Mouse (Mus musculus) yolk sac, embryonic 10.5 days (tissue): ENCODE results near the gene Lcat.
A peak's percentile ranks its signal among the peaks of the same experiment; 100 is the strongest.

Experiments used
- DNase-seq: peaks from one replicate; pipeline ENCODE4 v3.0.0-alpha.2; 2017; ENCODE audit warnings: low spot score

The Lcat gene

DNA sequence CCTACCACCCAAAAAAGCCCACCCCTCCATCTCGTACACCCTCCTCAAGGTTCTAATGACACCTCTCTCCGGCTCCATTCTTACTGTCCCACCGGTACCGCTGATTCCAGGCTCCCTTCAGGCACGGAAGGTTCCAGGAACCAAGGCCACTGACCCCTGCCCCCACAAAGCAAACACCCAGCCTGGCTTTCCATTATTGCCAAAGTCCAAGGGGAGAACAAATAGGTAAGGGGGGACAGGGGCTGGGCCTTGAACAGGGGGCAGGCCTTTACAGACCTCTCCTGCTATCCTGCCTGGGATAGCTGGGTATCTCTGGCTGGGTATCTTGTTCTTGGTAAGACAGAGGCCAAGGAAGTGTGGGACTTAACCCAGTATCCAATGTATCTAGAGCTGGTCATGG lies 640 bp downstream of the Lcat start:
- DNase-seq = peak; percentile 80

DNA sequence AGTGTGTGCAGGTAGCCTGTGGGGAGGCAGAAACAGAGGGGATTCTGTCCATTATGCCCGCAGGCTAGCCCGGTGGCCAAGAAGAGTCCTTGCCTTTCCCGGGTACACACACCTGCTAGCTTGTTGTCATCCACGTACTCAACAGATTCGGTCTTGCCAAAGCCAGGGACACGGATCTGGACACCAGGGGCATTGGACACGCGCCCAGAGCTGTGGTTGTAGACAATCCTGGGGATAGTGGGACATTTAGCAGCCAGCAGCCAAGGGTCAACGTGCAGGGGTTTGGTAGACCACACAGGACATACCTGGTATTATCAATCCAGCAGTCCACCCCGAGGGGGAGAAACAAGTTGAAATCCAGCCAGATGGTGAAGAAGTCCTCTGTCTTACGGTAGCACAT lies 1.2 kb downstream of the Lcat start:
- DNase-seq = no peak

- DNase-seq = no peak
Measured at GRCm38 (mm10) chr8:105938306-105938669, 4.9 kb downstream of the Lcat start, which contains the start of gene Psmb10. TSS of gene Psmb10 (minus strand) at chr8:105938444.

DNA sequence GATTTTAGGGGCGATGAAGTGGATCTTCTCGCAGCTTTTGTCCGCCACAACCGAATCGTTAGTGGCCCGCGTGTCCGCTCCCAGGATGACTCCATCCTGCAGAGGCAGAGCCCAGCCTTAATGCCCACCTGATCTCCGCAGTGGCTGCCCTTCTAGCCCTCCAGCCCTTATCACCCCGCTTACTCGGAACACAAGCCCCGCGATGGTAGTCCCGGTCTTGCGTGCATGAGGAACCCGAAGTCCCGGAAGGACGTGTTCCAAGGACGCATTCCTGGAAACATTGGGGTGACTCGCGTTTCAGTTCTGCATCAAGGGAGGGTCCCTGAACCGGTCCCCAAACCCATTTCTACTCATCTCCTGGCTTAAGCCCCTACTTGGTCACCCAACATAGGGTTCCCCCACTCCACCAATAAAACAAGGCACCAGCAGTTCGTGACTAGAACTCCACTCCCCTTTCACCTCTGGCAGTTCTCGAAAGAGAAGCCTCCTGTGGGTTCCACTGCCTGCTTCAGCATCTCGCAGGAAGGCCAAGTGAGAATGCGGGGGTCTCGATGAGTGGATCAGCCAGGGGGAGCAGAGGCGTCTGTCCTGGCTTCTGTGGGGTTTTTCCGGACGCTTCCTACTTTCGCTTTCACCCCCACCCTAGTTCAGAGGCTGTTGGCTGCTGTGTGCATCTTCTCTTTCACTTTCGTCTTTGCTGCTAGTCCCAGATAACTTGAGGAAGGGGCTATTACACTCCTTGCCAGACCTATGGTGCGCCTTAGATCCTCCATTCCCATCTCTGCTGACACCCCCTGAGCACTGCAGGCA lies 5.5 kb downstream of the Lcat start:
- no peak for DNase-seq

- DNase-seq = peak; percentile 93
Measured at GRCm38 (mm10) chr8:105936866-105937475, 6.2 kb downstream of the Lcat start.

DNA sequence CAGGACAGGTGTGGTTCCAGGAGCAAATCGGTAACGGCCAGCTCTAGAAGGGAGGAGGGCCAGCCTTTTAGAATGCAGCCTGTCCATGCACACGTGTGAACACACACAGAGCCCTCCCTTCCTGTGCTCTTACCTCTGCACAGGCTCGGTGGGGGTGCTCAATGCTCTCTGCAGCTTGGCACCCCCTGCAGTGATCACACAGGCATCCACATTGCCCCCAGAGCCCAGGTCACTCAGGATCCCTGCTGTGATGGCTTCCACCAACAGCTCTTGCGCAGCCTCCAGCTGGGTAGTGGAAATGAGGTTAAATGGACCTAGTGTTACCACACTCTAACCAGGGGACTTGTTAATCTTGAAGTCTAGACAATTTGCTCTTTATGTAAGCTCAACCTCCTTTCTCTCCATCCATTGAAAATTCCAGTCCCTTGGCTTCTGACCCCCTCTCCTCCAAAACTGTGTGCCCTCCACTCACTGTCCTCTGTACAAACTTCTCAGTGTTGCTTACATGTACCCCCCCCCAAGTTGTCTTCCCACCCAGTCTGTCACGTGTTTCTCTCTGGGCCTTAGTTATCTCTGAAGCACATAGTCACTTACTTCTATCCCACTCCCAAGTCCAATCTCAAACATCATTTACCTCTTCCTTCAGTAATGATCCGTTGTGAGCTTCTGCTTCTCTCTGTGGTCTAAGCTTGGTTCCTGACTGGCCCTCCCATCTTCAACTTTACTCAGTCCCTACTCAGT lies 7.1 kb downstream of the Lcat start:
- no peak for DNase-seq

DNA sequence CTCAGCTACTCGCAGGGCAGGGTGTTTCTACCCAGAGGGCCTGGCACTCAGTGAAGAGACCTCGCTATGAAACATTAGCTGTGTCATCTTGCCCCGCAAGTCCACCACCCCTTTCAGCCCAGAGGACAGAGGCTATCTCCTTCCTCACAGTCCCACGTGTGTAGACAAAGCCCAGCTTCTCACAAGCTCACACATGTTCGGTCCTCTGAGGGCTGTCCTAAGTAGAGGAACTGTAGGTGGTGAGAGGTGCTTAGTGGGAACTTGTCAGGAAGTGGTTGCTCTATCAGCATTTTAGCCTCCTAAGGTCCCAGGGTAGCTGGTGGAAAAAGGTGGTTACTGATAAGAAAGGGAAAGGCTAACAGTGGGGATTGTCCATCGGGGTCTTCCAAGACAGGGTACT lies 8.1 kb downstream of the Lcat start:
- no peak for DNase-seq

DNA sequence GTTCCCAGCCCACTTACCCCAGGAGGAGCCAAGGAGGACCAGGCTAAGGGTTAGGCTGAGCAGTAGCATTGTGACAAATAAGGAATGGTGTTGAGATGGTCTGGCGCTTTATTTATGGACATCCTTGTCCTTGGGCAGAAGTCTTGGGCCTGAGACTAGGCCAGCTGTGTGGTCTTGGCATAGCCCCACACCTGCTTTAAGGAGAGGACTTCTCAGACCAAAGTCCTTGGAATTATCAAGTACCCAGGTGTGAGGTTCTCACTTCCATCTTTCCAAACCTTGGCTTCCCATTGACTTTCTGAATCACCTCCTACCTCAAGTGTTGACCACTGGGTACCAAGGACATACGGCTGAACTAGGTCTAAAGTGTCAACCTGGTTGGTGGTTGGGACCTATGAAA lies 9.4 kb downstream of the Lcat start, which contains the start of gene Ctrl:
Gene Ctrl, minus strand, starts transcription at position 101 of the 400 bp plus-strand sequence.
- DNase-seq = no peak

- DNase-seq = no peak
Measured at GRCm38 (mm10) chr8:105932525-105932924, 10.7 kb downstream of the Lcat start.

DNA sequence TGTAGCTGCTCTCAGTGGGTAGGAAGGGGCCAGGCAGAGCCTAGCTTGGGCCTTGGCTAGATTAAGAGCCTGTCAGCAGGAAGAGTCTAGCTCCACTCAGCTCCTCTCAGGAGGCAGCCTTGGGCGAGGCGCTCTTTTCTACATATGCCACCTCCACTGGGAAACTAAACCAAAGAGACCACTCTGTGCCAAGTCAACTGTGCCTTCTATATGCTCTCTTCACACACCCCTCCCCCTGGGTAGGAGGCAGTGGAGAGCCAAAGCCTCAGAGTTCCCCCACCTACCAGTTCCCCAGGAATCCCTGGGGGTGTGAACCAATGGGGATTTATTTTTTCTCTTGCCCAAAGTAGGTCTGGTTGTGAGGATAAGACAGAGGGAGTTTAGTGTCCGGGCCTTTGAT lies 11.9 kb downstream of the Lcat start:
- no peak for DNase-seq

GRCm38 (mm10) chr8:105930602-105931001 lies 12.6 kb downstream of the Lcat start:
- DNase-seq = peak; percentile 74

DNA sequence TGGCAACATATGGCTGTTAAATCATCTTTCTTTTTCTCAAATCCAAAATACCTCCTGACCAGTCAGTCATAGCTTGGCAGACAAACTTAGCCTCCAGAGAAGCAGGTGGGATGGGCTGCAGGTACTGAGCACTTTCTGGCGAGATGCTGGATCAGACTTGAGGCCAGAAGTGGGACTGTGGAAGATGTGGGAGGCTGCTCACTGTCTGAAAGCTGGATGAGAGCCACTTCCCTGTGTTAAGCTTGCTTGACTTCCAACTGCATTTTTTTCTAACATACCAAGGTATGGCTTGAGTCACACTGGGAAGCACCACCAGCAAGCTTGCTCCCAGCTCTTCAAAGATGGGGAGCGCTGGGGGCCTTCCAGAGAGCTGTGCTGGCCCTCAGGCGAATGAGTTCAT lies 18.1 kb downstream of the Lcat start:
- no peak for DNase-seq

DNA sequence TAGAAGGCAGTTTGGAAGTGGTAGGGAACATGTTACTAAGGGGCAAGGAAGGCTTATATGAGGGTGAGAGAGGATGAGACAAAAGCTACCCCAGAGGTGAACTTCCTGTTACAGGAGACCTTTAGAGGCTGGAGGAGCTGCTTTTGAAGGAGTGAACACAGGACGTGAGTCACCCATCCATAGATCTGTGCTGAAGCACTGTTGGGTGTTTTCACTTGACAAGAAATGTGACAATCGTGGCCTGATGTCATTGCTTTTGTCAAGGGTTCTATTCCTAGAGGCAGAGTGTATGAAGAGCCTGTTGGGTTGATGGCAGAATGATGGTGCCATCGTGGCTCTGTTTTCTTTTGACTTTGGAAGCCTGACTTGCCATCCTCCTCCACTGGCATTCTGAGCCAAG lies 23.8 kb downstream of the Lcat start:
- DNase-seq = no peak

DNA sequence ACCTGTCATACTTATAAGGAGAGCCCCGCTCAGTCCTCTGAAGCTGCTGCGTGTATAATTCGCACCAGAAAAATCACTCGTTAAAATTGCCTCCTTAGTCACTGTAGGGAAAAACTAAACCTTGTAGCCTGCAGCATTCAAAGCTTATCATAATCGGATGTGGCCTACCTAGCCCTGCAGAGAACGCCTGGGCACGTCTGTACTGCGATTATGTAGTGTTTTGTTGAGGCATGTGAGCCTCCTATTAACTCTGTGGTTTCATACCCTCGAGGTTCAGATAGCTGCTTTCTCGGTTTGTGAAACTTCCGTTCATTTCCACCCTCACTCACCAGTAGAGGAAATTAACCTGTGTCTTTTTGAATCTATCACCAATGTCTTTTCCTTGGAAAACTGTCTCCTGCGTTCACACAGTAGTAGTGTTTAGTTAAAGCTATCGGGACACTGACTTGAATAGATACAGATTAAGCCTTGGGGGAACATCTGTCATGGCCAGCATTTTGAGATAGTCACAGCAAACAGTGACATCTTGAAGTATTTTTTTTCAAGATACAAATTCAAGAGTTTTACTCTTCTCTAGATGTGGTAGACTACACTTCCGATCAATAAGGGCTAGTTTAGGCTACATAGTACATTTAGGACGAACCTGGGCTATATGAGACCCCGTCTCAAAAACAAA lies 42.1 kb downstream of the Lcat start:
- no peak for DNase-seq

GRCm38 (mm10) chr8:105900180-105900940 lies 42.8 kb downstream of the Lcat start, which contains the start of gene Pskh1:
TSS of gene Pskh1 (plus strand) at chr8:105900441.
- peak; percentile 95 for DNase-seq

- no peak for DNase-seq
Measured at GRCm38 (mm10) chr8:105897801-105898480, 45.2 kb downstream of the Lcat start.

DNA sequence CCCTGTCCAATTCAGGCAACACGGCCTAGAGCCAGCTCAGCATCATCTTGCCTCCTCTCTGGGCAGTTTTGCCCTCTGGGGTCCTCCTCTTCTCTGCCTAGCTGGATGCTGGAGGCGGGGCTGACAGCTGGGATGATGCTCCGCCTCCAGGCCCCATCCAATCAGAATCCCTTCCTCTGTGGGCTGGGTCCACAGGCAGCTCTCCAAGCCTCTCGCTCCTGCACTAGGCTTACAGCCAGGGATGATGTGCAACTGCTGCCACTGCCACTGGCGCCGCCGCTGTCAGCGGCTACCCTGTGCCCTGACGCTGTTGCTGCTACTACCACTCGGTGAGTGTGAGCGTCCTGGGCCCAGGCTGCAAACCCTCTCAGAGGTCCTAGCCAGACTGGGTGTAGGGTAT lies 49.8 kb downstream of the Lcat start, which contains the start of gene Nrn1l:
Gene Nrn1l, plus strand, starts transcription at position 229 of the 400 bp plus-strand sequence.
- DNase-seq = peak; percentile 40

DNA sequence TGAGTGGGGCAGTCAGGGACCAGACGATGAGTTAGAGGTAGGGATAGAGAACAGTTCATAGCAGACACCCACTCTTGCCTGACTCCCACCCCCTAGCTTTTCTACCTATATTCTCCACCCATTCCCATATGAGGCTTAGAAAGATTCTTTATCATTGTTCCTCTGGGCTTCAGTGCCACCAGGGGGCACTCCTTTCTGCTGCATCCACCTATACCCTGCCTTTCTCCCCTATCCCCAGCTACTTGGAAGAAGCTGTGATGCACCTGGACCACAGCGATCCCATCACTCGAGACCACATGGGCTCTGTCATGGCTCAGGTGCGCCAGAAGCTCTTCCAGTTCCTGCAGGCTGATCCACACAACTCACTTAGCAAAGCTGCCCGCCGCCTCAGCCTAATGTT lies 50.8 kb downstream of the Lcat start:
- DNase-seq = no peak

GRCm38 (mm10) chr8:105890870-105891269 lies 52.3 kb downstream of the Lcat start:
- DNase-seq = no peak

- DNase-seq = no peak
Measured at GRCm38 (mm10) chr8:105889756-105890465, 53.3 kb downstream of the Lcat start.
